Comparison of ENCODE assay signal across 8 mouse cellular contexts in the genomic region with DNA sequence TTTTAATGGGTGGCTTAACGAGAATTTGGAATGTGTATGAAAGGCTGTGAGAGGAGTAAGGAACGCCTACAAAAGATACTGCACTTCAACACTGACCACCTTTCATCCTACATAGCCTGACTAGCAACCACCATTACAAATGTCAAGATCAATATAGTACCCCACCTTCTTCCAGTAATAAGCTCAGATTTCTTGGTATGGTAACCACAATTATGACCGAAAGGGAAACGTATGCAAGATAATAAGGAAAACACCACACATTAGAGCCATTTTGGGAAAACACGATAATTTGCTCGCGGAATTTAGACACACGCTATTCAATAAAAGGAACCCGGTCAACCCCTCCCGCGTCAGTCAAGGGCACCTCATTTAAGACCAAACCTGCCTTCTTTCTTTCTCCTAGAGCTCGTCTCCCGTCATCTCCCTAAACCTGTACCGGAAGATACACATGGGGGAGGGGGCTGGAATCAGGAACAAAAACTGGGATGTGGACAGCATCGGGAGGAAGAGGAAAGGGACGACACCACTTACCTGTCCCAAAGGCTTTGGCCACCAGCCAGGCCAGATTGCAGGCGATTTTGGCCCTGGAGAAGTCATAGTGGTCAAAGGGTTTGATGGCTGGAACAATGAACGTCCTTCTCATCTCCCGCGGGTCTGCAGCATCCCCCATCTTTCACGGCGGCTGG. TPM values are rescaled to one million over a fixed set of nuclear protein-coding genes. Genes with fewer than 3 reads are reported as not detected.
DNase-seq lines count a peak whose midpoint lies in the region; ATAC-seq and TF ChIP-seq lines count a peak whose summit lies in the region.

No protein-coding gene starts in this region.

- no peak for TF ChIP-seq POLR2A in spleen, adult 2 months (IDR thresholded peaks at IDR 0.05; ENCODE audit: low read depth, low read length)

- H3K27me3 ChIP-seq in spleen, adult 2 months (ENCODE audit: control insufficient read depth, insufficient read depth, low read length), result no peaks in the 10 kb centered on the region
- H3K27me3 ChIP-seq in forebrain, embryonic 15.5 days, result no peaks in the 10 kb centered on the region
- H3K27me3 ChIP-seq in kidney, postnatal 0 days (ENCODE audit: insufficient read depth, low read length), result no peaks in the 10 kb centered on the region
- H3K27me3 ChIP-seq in midbrain, embryonic 12.5 days, result peaks cover 7% of the 10 kb centered on the region; the same call in 1 of the 2 replicates

- no peaks in the 10 kb centered on the region for H3K9me3 ChIP-seq in forebrain, embryonic 15.5 days
- H3K9me3 ChIP-seq in kidney, postnatal 0 days (replicated peaks; ENCODE audit: low read length), result no peaks in the 10 kb centered on the region
- H3K9me3 ChIP-seq in midbrain, embryonic 12.5 days, result no peaks in the 10 kb centered on the region

- H3K4me3 ChIP-seq in spleen, adult 2 months (ENCODE audit: extremely low read depth, insufficient read depth, insufficient read length), result peak overlapping the region; percentile 97
- peak overlapping the region; percentile 81 for H3K4me3 ChIP-seq in forebrain, embryonic 15.5 days
- peak overlapping the region; percentile 97 for H3K4me3 ChIP-seq in kidney, postnatal 0 days (replicated peaks; ENCODE audit: low read depth, low read length)
- peak overlapping the region; percentile 93 for H3K4me3 ChIP-seq in midbrain, embryonic 12.5 days

- ATAC-seq in CD4-positive, CD25-positive, alpha-beta regulatory T cell, adult 4 months, result no peak
- ATAC-seq in forebrain, embryonic 15.5 days (replicated peaks), result no peak
- ATAC-seq in kidney, postnatal 0 days (replicated peaks; ENCODE audit: low FRiP score, low read depth), result no peak
- ATAC-seq in midbrain, embryonic 12.5 days (ENCODE audit: low FRiP score, low read depth), result no peak

- no peaks in the 10 kb centered on the region for H3K36me3 ChIP-seq in spleen, adult 2 months (ENCODE audit: control insufficient read depth, insufficient read depth, low read length)
- H3K36me3 ChIP-seq in forebrain, embryonic 15.5 days, result no peaks in the 10 kb centered on the region
- no peaks in the 10 kb centered on the region for H3K36me3 ChIP-seq in kidney, postnatal 0 days (ENCODE audit: insufficient read depth, low read length)
- H3K36me3 ChIP-seq in midbrain, embryonic 12.5 days, result no peaks in the 10 kb centered on the region

- TF ChIP-seq CTCF in spleen, adult 2 months (IDR thresholded peaks at IDR 0.05; ENCODE audit: extremely low read depth, insufficient read depth, insufficient read length, insufficient replicate concordance), result no peak
- TF ChIP-seq CTCF in kidney, postnatal 0 days (IDR thresholded peaks at IDR 0.05; ENCODE audit: low read depth), result no peak

- H3K4me1 ChIP-seq in spleen, adult 2 months (ENCODE audit: control insufficient read depth, insufficient read depth, insufficient read length), result peaks cover 3% of the 10 kb centered on the region
- peaks cover 43% of the 10 kb centered on the region for H3K4me1 ChIP-seq in forebrain, embryonic 15.5 days
- 0 out of 2 replicates have a peak, but pooled peaks cover 12% of the 10 kb centered on the region for H3K4me1 ChIP-seq in kidney, postnatal 0 days (replicated peaks; ENCODE audit: insufficient read depth, low read length)
- peaks cover 34% of the 10 kb centered on the region for H3K4me1 ChIP-seq in midbrain, embryonic 12.5 days

- DNase-seq in CD4-positive, CD25-positive, alpha-beta regulatory T cell, adult 2 months (ENCODE audit: low read depth, low spot score), result peak; percentile 33
- DNase-seq in spleen, adult 2 months (ENCODE audit: low read depth in 1 of 2, low spot score in 2 of 2), result no peak
- no peak for DNase-seq in spleen, adult 12 weeks (ENCODE audit: low spot score)
- peak; percentile 47 for DNase-seq in kidney, postnatal 0 days (ENCODE audit: low spot score)
- DNase-seq in Muller cell, postnatal 12 days (ENCODE audit: inconsistent ontology term), result no peak

- peak overlapping the region; percentile 68 for H3K4me2 ChIP-seq in forebrain, embryonic 15.5 days (replicated peaks)
- peak overlapping the region; percentile 87 for H3K4me2 ChIP-seq in kidney, postnatal 0 days (ENCODE audit: low read length)
- H3K4me2 ChIP-seq in midbrain, embryonic 12.5 days (replicated peaks), result peak overlapping the region; percentile 77

- H3K27ac ChIP-seq in spleen, adult 2 months (ENCODE audit: insufficient read depth, low read length), result no peak overlapping the region
- peak overlapping the region; percentile 98 for H3K27ac ChIP-seq in forebrain, embryonic 15.5 days (replicated peaks)
- H3K27ac ChIP-seq in kidney, postnatal 0 days, result peak overlapping the region; percentile 97
- H3K27ac ChIP-seq in midbrain, embryonic 12.5 days (replicated peaks), result peak overlapping the region; percentile 98

- 3% methylated on average over 22 of the region's 22 CpGs for WGBS in spleen, adult 2 months
- under 1% methylated on average over 22 of the region's 22 CpGs for WGBS in forebrain, embryonic 15.5 days
- WGBS in kidney, postnatal 0 days, result under 1% methylated on average over 22 of the region's 22 CpGs
- WGBS in midbrain, embryonic 12.5 days, result under 1% methylated on average over 22 of the region's 22 CpGs

- H3K9ac ChIP-seq in forebrain, embryonic 15.5 days (replicated peaks), result peak overlapping the region; percentile 85
- H3K9ac ChIP-seq in kidney, postnatal 0 days (ENCODE audit: low read depth, low read length), result peak overlapping the region; percentile 96
- peak overlapping the region; percentile 96 for H3K9ac ChIP-seq in midbrain, embryonic 12.5 days (replicated peaks)

RNA-seq across cellular contexts. Expression of gene Camsap2, which starts 1.0 kb away (rescaled TPM):
- 1 to 10 TPM; 3.9 to 6.2 TPM for polyA plus RNA-seq in CD4-positive, CD25-positive, alpha-beta regulatory T cell, adult 4 months (2017; shearing (Covaris generic))
- polyA plus RNA-seq in spleen, adult 2 months (2012; rRNA removed), result 4.3 and 5.3 TPM in 2 replicates
- polyA plus RNA-seq in forebrain, embryonic 15.5 days (2015; fragmentation: Nextera tagmentation; extraction: Ambion mirVana), result 27.8 and 27.9 TPM in 2 replicates
- 8.1 and 8.6 TPM in 2 replicates for polyA plus RNA-seq in kidney, postnatal 0 days (2015; fragmentation: Nextera tagmentation; extraction: Ambion mirVana)
- polyA plus RNA-seq in midbrain, embryonic 12.5 days (2016; fragmentation: Nextera tagmentation; extraction: Ambion mirVana), result 34.2 and 38.8 TPM in 2 replicates

Comparison
In these comparisons a context has a peak if more than half of its experiments do, and no peak if none do; other contexts are left out.
1. DNase-seq: peak in CD4-positive, CD25-positive, alpha-beta regulatory T cell, adult 2 months (single experiment) and kidney, postnatal 0 days (single experiment); none in spleen, adult 2 months (0 of 2), spleen, adult 12 weeks (single experiment) and Muller cell, postnatal 12 days (single experiment).
2. Peak in every context shown above with its lines, with median percentiles within 50 percentile points of each other: H3K4me3 ChIP-seq, H3K4me2 ChIP-seq and H3K9ac ChIP-seq.